Mouse (Mus musculus) hindbrain, embryonic 13.5 days (tissue): ENCODE measurements around the gene Fam167b. TPM values are rescaled to one million over a fixed set of nuclear protein-coding genes. Genes with fewer than 3 reads are reported as not detected.

Experiments used
- ATAC-seq: fragments of 200-750 bp; cut with Nextera tagmentation; 2 replicates; pipeline ENCODE4 v1.8.0; 2017; ENCODE audit warnings: moderate TSS enrichment; ENCODE audit not compliant: low FRiP score
- H3K27ac ChIP-seq: fragments of 300-500 bp; sonication (generic); 2 replicates; pipeline ENCODE4 v1.5.1; 2015; ENCODE audit warnings: inconsistent platforms, mild to moderate bottlenecking, moderate library complexity
- H3K27me3 ChIP-seq: fragments of 300-500 bp; sonication (generic); 2 replicates; pipeline ENCODE4 v1.6.1; 2015; ENCODE audit warnings: mild to moderate bottlenecking, inconsistent platforms
- H3K36me3 ChIP-seq: fragments of 300-500 bp; sonication (generic); 2 replicates; pipeline ENCODE4 v1.6.1; 2015; ENCODE audit warnings: mild to moderate bottlenecking, inconsistent platforms
- H3K4me1 ChIP-seq: fragments of 300-500 bp; sonication (generic); replicated peaks from 2 replicates; pipeline ENCODE4 v1.6.1; 2015; ENCODE audit warnings: inconsistent platforms
- H3K4me2 ChIP-seq: fragments of 300-500 bp; sonication (generic); 2 replicates; pipeline ENCODE4 v1.6.1; 2015; ENCODE audit warnings: inconsistent platforms, mild to moderate bottlenecking, moderate library complexity
- H3K4me3 ChIP-seq: fragments of 300-500 bp; sonication (generic); 2 replicates; pipeline ENCODE4 v1.5.1; 2015; ENCODE audit warnings: mild to moderate bottlenecking, inconsistent platforms
- H3K9ac ChIP-seq: fragments of 300-500 bp; sonication (generic); 2 replicates; pipeline ENCODE4 v1.6.1; 2015; ENCODE audit warnings: mild to moderate bottlenecking, inconsistent platforms
- H3K9me3 ChIP-seq: fragments of 300-500 bp; sonication (generic); 2 replicates; pipeline ENCODE4 v1.6.1; 2016; ENCODE audit warnings: inconsistent platforms
- WGBS: fragments of 180-500 bp; shearing (Covaris S2); methylation state at CpG from one replicate; pipeline ENCODE4 v1.1.7; 2015; 5-methylcytosine and 5-hydroxymethylcytosine counted together
- polyA plus RNA-seq: library from polyadenylated mRNA; unstranded; fragments of >200 nt; fragmentation: Nextera tagmentation; extraction: Ambion mirVana; gene quantifications from 2 replicates; pipeline ENCODE4 v1.2.1, GENCODE M21; 2015

Fam167b gene
- polyA plus RNA-seq: 0.80 and 0.87 TPM in 2 replicates

- Histone ChIP-seq H3K4me3 (no peak within 1 kb of the TSS), H3K9ac (peak within 1 kb of the TSS; percentile 57; the same call in 1 of the 2 replicates), H3K4me1 (peaks cover 7% of the 10 kb centered on the region; the same call in 1 of the 2 replicates), H3K4me2 (peak within 1 kb of the TSS; percentile 25; the same call in 1 of the 2 replicates), H3K27ac (no peak within 1 kb of the TSS), H3K27me3 (0 out of 2 replicates have a peak, but pooled peaks cover 5% of the 10 kb centered on the region), H3K36me3 (no peaks in the 10 kb centered on the region), H3K9me3 (no peaks in the 10 kb centered on the region)
- WGBS: 81% methylated on average over 5 of the region's 5 CpGs
- ATAC-seq: no peak
These were observed at the start of gene Fam167b for GRCm38 (mm10) chr4:129578466-129578865. Gene Fam167b (minus strand): TSS chr4:129578549.

- H3K27ac ChIP-seq: no peak overlapping the region
- no peaks in the 10 kb centered on the region for H3K27me3 ChIP-seq
- peak overlapping the region; percentile 87; the same call in 1 of the 2 replicates for H3K9ac ChIP-seq
- H3K9me3 ChIP-seq: no peaks in the 10 kb centered on the region
- no peak overlapping the region for H3K4me2 ChIP-seq
- no peak for ATAC-seq
- 80% methylated on average over 6 of the region's 6 CpGs for WGBS
- peaks cover 48% of the 10 kb centered on the region for H3K36me3 ChIP-seq
- no peak overlapping the region for H3K4me3 ChIP-seq
- H3K4me1 ChIP-seq: peaks cover 42% of the 10 kb centered on the region
These were observed 47.7 kb upstream of the Fam167b start for GRCm38 (mm10) chr4:129626035-129626434.

GRCm38 (mm10) chr4:129625496-129625895 lies 47.1 kb upstream of the Fam167b start:
- H3K36me3 ChIP-seq: peaks cover 48% of the 10 kb centered on the region

GRCm38 (mm10) chr4:129625029-129625370 lies 46.7 kb upstream of the Fam167b start:
- H3K27me3 ChIP-seq: no peaks in the 10 kb centered on the region
- H3K36me3 ChIP-seq: peaks cover 44% of the 10 kb centered on the region
- H3K27ac ChIP-seq: peak overlapping the region; percentile 97
- H3K4me3 ChIP-seq: peak overlapping the region; percentile 69
- ATAC-seq: peak; percentile 4
- H3K4me1 ChIP-seq: peaks cover 45% of the 10 kb centered on the region
- peak overlapping the region; percentile 86 for H3K4me2 ChIP-seq
- H3K9me3 ChIP-seq: no peaks in the 10 kb centered on the region
- H3K9ac ChIP-seq: peak overlapping the region; percentile 87
- 0% methylated on average over 6 of the region's 6 CpGs for WGBS

More at GRCm38 (mm10) chr4:129625496-129625895, 47.1 kb upstream of the Fam167b start:
- peak overlapping the region; percentile 69; the same call in 1 of the 2 replicates for H3K4me3 ChIP-seq
- H3K27ac ChIP-seq: peak overlapping the region; percentile 97
- no peaks in the 10 kb centered on the region for H3K9me3 ChIP-seq
- no peak for ATAC-seq
- H3K4me2 ChIP-seq: peak overlapping the region; percentile 86
- peaks cover 43% of the 10 kb centered on the region for H3K4me1 ChIP-seq
- WGBS: 38% methylated on average over 4 of the region's 4 CpGs
- peak overlapping the region; percentile 87 for H3K9ac ChIP-seq
- no peaks in the 10 kb centered on the region for H3K27me3 ChIP-seq

- Histone ChIP-seq H3K9ac (peak overlapping the region; percentile 87), H3K27ac (peak overlapping the region; percentile 97), H3K4me2 (peak overlapping the region; percentile 86), H3K27me3 (no peaks in the 10 kb centered on the region), H3K4me3 (peak overlapping the region; percentile 69), H3K9me3 (no peaks in the 10 kb centered on the region), H3K36me3 (peaks cover 40% of the 10 kb centered on the region), H3K4me1 (peaks cover 45% of the 10 kb centered on the region)
- ATAC-seq: peak; percentile 92
- WGBS: under 1% methylated on average over 18 of the region's 18 CpGs
These were observed 46.1 kb upstream of the Fam167b start for GRCm38 (mm10) chr4:129624281-129625028.

GRCm38 (mm10) chr4:129623681-129624091 lies 45.3 kb upstream of the Fam167b start, which contains the start of gene Ccdc28b:
Gene Ccdc28b (minus strand): TSS chr4:129623947.
- H3K4me2 ChIP-seq: peak within 1 kb of the TSS; percentile 86
- H3K4me3 ChIP-seq: peak within 1 kb of the TSS; percentile 69
- peaks cover 32% of the 10 kb centered on the region for H3K36me3 ChIP-seq
- H3K27me3 ChIP-seq: no peaks in the 10 kb centered on the region
- peaks cover 47% of the 10 kb centered on the region for H3K4me1 ChIP-seq
- H3K9ac ChIP-seq: peak within 1 kb of the TSS; percentile 87
- peak within 1 kb of the TSS; percentile 97 for H3K27ac ChIP-seq
- 0% methylated on average over 10 of the region's 10 CpGs for WGBS
- peak; percentile 22 for ATAC-seq
- no peaks in the 10 kb centered on the region for H3K9me3 ChIP-seq

GRCm38 (mm10) chr4:129622803-129623535 lies 44.6 kb upstream of the Fam167b start:
- no peak for ATAC-seq
- Histone ChIP-seq H3K9ac (peak overlapping the region; percentile 87), H3K4me1 (peaks cover 54% of the 10 kb centered on the region), H3K9me3 (no peaks in the 10 kb centered on the region), H3K36me3 (peaks cover 25% of the 10 kb centered on the region), H3K4me3 (peak overlapping the region; percentile 69), H3K27me3 (no peaks in the 10 kb centered on the region), H3K4me2 (peak overlapping the region; percentile 86), H3K27ac (peak overlapping the region; percentile 97)
- 25% methylated on average over 8 of the region's 8 CpGs for WGBS

GRCm38 (mm10) chr4:129622120-129622802 lies 43.9 kb upstream of the Fam167b start:
- H3K27ac ChIP-seq: peak overlapping the region; percentile 97; the same call in 1 of the 2 replicates
- H3K9me3 ChIP-seq: no peaks in the 10 kb centered on the region
- peaks cover 61% of the 10 kb centered on the region for H3K4me1 ChIP-seq
- peak overlapping the region; percentile 87 for H3K9ac ChIP-seq
- ATAC-seq: no peak
- peak overlapping the region; percentile 69 for H3K4me3 ChIP-seq
- peaks cover 18% of the 10 kb centered on the region for H3K36me3 ChIP-seq
- peak overlapping the region; percentile 86 for H3K4me2 ChIP-seq
- H3K27me3 ChIP-seq: no peaks in the 10 kb centered on the region
- WGBS: 76% methylated on average over 11 of the region's 11 CpGs

GRCm38 (mm10) chr4:129621283-129621841 lies 43.0 kb upstream of the Fam167b start:
- Histone ChIP-seq H3K27me3 (no peaks in the 10 kb centered on the region), H3K4me2 (peak overlapping the region; percentile 86), H3K4me3 (no peak overlapping the region), H3K36me3 (peaks cover 16% of the 10 kb centered on the region), H3K9me3 (no peaks in the 10 kb centered on the region), H3K27ac (0 out of 2 replicates have a peak overlapping the region, but pooled peaks have one; percentile 1), H3K9ac (peak overlapping the region; percentile 87), H3K4me1 (peaks cover 61% of the 10 kb centered on the region)
- ATAC-seq: no peak
- WGBS: 83% methylated on average over 8 of the region's 8 CpGs

- Histone ChIP-seq H3K27ac (0 out of 2 replicates have a peak overlapping the region, but pooled peaks have one; percentile 1), H3K27me3 (no peaks in the 10 kb centered on the region), H3K4me2 (peak overlapping the region; percentile 86; the same call in 1 of the 2 replicates), H3K4me1 (peaks cover 59% of the 10 kb centered on the region), H3K9ac (peak overlapping the region; percentile 9), H3K4me3 (no peak overlapping the region), H3K9me3 (no peaks in the 10 kb centered on the region), H3K36me3 (peaks cover 22% of the 10 kb centered on the region)
- no peak for ATAC-seq
- 92% methylated on average over 11 of the region's 11 CpGs for WGBS
These were observed 42.3 kb upstream of the Fam167b start for GRCm38 (mm10) chr4:129620419-129621282.
